Mouse (Mus musculus): ENCODE data around the gene Lcp2. TPM values are rescaled to one million over a fixed set of nuclear protein-coding genes. Genes with fewer than 3 reads are reported as not detected.

Gene Lcp2
- total RNA-seq, 2 experiments from 2014 or later = 3.5 to 3.8 TPM

DNA sequence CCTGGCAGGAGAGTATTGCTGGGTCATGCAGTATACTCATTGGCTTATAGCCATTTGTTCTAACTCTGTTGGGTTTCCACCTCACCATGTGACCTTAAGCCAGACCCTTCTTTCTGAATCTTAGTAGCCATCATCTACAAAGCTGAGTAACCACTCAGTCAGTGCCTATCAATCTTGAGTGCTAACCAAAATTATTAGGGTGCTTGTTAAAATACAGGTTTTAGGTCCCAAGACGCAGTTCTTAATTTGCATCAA, 2.3 kb downstream of the Lcp2 start:
- intact Hi-C loops (cut with DNase I) = no loop called here
- H3K27ac ChIP-seq = no peak overlapping the region
- no peak for DNase-seq (ENCODE audit: extremely low spot score in 1 of 2, low spot score in 2 of 2)
- TF ChIP-seq CTCF (IDR thresholded peaks at IDR 0.05) = no peak
- no peak overlapping the region for H3K4me3 ChIP-seq

DNA sequence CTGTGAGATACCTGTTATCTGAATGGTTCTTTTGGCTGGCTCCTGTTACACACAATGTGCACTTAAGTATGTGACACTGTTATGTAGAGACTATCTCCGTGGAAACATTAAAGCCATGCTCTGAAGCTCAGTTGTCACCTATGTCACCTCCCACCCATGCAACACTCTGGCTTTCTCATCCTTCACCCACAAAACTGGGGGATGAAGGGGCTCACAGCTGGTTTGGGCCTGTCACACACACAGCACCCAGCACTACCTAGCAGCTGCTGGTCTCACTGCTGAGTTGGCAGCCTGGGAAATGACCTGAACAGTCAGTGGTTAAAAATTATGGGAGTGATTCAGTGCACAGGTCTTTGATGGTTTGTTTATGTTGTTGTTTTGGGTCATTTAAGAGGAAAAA, 3.3 kb downstream of the Lcp2 start:
- H3K4me3 ChIP-seq = no peak overlapping the region
- intact Hi-C loops (cut with DNase I) = no loop called here
- no peak for TF ChIP-seq CTCF (IDR thresholded peaks at IDR 0.05)
- DNase-seq (ENCODE audit: extremely low spot score in 1 of 2, low spot score in 2 of 2) = no peak
- H3K27ac ChIP-seq = no peak overlapping the region

DNA sequence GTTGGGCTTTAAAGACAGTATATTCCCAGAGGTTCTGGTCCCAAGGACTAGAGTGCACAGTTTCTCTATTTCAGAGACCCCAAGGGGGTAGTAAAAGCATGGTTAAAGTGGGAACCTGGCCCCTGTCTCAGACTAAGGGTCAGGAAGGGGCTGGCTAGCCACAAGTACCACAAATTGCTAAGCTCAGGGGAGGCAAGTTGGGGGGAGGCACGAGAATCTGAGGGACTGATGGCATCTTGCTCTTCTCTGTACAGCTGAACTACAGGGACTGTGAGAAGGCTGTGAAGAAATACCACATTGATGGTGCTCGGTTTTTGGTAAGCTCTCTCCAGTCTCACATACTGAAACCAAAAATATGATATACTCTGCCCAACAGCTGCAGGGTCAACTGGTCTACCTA, 3.9 kb downstream of the Lcp2 start:
- H3K27ac ChIP-seq = no peak overlapping the region
- intact Hi-C loops (cut with DNase I) = no loop called here
- H3K4me3 ChIP-seq = no peak overlapping the region
- no peak for TF ChIP-seq CTCF (IDR thresholded peaks at IDR 0.05)
- no peak for DNase-seq (ENCODE audit: extremely low spot score in 1 of 2, low spot score in 2 of 2)

DNA sequence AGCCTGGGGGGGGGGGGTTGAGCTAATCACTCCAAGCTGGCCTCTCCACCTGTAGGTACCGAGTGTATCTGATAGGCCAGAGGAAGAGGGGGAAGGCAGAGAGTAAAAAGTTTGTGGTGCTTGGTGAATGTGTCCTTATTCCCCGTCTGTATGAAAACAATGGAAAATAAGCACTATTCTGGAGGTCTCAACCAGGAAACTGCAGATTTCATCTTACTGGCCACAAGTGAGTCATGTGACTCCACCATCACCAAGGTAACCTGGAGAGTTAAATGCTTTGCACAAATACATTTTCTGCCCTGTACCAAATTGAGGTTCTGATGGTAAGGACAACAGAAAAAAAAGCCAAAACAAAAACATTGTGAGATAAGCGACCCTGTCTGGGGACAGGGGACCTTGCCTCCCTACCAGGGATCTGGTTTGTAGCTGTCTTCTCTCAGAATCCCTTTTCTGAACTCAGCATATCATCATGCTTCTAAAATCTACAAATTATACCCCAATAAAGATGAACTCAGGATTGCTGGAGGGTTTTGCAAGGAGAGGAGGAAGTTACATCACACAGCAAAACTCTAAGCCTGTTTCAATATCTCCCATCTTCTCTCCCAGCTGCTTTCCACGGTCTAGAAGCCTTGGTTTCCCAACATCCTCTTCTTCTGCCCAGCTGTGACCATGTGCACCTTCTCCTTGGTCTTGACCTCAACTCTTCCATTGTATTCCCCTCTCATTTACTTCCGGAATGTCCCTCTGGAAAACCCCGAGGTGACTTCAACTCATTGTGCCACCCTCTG, 6.5 kb downstream of the Lcp2 start:
- no peak for TF ChIP-seq CTCF (IDR thresholded peaks at IDR 0.05)
- DNase-seq (ENCODE audit: extremely low spot score in 1 of 2, low spot score in 2 of 2) = no peak
- intact Hi-C loops (cut with DNase I) = no loop called here

DNA sequence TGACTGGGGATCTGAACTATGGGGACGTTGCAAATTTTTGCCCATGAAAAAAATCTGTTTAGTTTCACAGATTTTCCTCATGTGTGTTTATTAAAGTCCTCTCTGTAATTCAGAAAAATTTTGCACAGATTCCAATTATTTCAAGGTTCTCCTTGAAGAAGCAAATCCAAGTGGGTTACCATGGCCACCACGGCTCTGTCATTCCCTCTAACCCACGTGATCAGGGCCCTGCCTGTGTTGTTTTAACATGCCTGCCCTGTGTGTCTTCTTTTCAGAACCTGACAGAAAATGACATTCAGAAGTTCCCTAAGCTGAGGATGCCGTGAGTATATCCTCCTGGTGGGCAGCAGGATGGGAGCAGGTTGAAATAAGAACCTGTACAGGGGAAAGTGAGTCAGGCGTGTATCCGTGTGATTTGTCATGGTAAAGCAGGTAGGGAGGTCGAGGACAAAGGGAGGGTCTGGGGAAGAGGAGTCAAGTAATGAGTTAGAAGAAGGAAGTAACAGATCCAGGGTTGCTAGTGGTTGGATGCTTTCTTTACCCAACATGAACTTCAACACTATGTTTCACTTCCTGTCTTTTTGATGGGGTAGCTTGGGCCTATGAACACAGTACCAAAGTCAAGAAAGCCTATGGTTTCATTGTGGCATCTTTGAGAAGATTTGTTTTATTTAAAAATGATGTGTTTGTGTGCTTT, 7.5 kb downstream of the Lcp2 start:
- peak in 1 of 2 experiments; percentile 13 for DNase-seq (ENCODE audit: extremely low spot score in 1 of 2, low spot score in 2 of 2)
- TF ChIP-seq CTCF (IDR thresholded peaks at IDR 0.05) = no peak
- Histone ChIP-seq H3K27ac (no peak overlapping the region), H3K4me3 (no peak overlapping the region)
- intact Hi-C loops (cut with DNase I) = no loop called here

More for the DNA sequence above, 6.5 kb downstream of the Lcp2 start:
- Histone ChIP-seq H3K4me3 (no peak overlapping the region), H3K27ac (no peak overlapping the region)

DNA sequence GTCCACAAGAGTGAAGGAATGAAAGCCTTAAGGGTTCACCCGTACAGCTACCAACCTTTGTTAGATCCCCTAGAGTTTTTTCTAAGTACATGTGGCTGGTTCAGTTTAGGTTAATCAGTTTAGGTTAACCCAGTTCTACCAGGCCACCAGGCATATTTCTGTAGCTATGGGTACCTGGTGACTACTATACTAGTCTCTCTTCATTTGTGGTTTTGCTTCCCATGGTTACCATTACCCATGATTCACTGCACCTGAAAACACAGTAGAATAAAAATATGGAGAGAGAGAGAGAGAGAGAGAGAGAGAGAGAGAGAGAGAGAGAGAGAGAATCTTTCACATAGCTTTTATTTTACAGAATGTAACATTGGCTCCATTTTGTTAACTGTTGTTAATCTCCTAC, 10.0 kb downstream of the Lcp2 start:
- intact Hi-C loops (cut with DNase I) = no loop called here
- H3K4me3 ChIP-seq = no peak overlapping the region
- no peak for DNase-seq (ENCODE audit: extremely low spot score in 1 of 2, low spot score in 2 of 2)
- no peak for TF ChIP-seq CTCF (IDR thresholded peaks at IDR 0.05)
- no peak overlapping the region for H3K27ac ChIP-seq

DNA sequence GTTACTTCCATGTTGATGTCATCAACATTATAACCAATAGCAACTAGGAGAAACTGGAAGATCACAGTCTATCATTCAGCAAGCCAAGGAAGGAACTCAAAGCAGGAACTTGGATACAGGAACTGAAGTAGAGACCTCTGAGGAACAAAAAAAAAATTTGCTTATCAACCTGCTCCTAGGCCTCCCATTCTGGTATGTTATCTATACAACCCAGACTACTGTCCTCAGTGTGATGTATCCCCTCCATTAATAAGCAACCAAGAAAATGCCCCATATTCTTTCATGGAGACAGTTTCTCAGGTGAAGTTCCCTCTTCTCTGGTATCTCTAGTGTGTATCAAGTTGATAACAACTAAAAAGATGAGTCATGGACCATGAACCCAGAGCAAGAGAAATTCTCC, 11.6 kb downstream of the Lcp2 start:
- intact Hi-C loops (cut with DNase I) = no loop called here
- TF ChIP-seq CTCF (IDR thresholded peaks at IDR 0.05) = no peak
- no peak overlapping the region for H3K27ac ChIP-seq
- no peak overlapping the region for H3K4me3 ChIP-seq
- DNase-seq (ENCODE audit: extremely low spot score in 1 of 2, low spot score in 2 of 2) = no peak

DNA sequence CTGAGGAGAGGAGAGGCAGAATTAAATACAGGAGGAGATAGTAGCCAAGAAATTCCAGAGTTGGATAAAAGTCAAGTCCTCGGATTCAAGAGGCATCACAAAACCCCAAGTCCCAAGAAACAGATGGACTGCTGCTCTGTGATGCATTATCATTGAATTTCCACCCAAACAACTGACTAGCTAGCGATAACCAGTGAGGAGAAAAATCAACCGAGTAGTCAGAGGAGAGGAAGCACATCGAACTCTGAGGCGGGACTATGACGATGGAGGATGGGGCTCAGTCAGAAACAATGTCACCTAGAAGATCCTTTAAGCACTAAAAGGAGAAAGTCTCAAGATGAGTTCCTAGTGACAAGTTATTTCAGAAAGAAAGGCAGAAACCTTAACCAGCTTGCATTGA, 12.2 kb downstream of the Lcp2 start:
- no peak for DNase-seq (ENCODE audit: extremely low spot score in 1 of 2, low spot score in 2 of 2)
- H3K4me3 ChIP-seq = no peak overlapping the region
- H3K27ac ChIP-seq = no peak overlapping the region
- TF ChIP-seq CTCF (IDR thresholded peaks at IDR 0.05) = no peak
- intact Hi-C loops (cut with DNase I) = no loop called here

DNA sequence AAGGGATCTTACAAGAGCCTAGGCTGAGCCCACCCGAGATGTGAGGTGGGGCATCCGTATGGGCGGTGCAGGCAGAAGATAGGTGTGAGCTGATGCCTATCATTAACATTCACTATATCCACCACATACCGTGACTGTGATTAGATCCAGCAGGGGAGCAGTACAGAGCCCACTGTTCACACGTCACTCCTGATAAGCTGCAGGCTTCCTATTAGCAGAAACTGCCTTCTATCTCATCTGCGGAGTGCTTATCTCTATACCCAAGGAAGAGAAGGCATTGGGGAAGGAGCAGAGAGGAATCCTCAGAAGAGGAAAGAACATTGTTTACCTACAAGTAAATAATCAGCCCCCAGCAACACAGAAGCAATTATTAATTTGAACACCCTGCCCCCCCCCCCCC, 15.0 kb downstream of the Lcp2 start:
- TF ChIP-seq CTCF (IDR thresholded peaks at IDR 0.05) = no peak
- intact Hi-C loops (cut with DNase I) = no loop called here
- Histone ChIP-seq H3K4me3 (no peak overlapping the region), H3K27ac (no peak overlapping the region)
- DNase-seq (ENCODE audit: extremely low spot score in 1 of 2, low spot score in 2 of 2) = no peak

DNA sequence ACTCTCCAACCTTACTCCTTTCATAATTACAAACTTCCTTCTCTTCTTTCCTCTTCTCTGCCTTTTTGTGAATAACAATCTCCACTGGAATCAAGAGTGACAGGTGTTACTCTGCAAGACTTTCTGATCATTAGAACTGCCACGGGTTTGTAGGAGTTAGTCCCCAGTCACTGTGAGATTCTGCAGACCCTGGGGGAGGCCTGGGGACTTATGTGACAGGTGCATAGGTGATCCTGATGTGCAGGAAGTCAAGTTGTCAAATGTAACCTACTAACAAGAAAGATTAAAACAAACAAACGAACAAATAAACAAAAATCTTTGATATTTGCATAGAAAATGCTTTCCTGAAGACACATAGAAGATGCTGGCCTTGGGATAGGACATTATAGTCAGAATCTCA, 16.5 kb downstream of the Lcp2 start:
- TF ChIP-seq CTCF (IDR thresholded peaks at IDR 0.05) = no peak
- DNase-seq (ENCODE audit: extremely low spot score in 1 of 2, low spot score in 2 of 2) = no peak
- intact Hi-C loops (cut with DNase I) = no loop called here
- H3K4me3 ChIP-seq = no peak overlapping the region
- no peak overlapping the region for H3K27ac ChIP-seq

DNA sequence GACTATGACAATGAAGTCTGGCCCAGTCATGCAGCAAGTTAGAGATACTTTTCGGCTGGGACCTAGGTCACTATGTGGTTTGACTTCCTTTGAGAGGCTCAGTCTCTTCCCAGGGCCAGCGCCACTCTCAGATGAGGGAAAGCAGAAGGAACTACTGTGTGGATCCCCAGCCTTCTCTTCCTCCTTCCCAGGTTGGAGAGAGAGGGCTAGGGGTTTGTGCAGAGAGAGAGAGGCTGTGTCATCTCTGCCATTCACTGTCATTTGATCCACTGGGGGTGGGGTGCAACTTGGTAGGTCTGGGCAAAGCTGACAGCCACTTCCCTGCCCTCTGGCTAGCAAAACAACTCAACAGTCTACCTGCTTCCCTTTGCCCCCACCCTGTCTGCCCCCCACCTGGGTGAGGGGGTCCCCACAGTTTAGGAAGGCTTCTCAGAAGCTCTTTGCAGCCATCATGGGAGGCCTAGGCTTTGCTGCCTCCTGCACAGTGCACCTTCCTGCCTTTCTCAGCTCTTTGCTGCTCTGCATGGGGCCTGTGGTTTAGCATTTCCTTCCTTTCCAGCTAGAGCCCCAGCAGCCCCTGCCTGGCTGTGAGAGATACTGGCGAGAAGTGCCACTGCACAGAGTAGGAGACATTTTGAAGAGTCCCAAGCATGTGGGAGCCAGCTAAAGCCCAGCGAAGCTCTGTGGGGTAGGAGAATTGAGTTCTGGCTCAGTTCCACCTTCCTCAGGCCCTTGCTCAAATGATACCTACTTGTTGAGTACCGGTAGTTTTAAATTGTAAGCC, 17.2 kb downstream of the Lcp2 start:
- DNase-seq (ENCODE audit: extremely low spot score in 1 of 2, low spot score in 2 of 2) = peak in 1 of 2 experiments; percentile 10
- no peak for TF ChIP-seq CTCF (IDR thresholded peaks at IDR 0.05)
- no peak overlapping the region for H3K4me3 ChIP-seq
- no peak overlapping the region for H3K27ac ChIP-seq
- intact Hi-C loops (cut with DNase I) = no loop called here

DNA sequence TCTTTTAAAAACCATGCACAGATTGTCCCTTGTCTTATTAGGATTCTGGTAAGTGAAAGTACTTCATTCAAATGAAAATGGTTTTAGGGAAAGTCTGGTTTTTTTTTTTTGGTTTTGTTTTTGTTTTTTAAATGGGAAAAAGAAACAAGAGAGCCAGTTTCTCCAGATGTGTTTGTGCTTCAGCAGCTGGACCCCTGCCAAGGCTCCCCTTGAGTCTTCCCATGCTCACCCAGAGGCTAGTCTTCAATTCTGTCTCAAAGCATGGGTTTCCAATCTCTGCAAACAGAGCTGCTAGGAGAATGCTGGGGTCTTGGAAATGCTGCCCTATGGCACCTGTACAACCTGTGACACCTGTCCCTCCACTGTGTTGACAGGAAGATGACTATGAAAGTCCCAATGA, 23.9 kb downstream of the Lcp2 start:
- Histone ChIP-seq H3K4me3 (no peak overlapping the region), H3K27ac (no peak overlapping the region)
- no peak for DNase-seq (ENCODE audit: extremely low spot score in 1 of 2, low spot score in 2 of 2)
- TF ChIP-seq CTCF (IDR thresholded peaks at IDR 0.05) = no peak
- intact Hi-C loops (cut with DNase I) = loop anchor here (10.0 kb wide), 1 partner anchor 346 kb away; no protein-coding TSS in a partner anchor

Data from left cerebral cortex, adult 2 months (tissue).